Mouse (Mus musculus): ENCODE measurements around the gene Epyc.

GRCm38 (mm10) chr10:97717233-97717632 is 73.4 kb downstream of the Epyc start:
- TF ChIP-seq CTCF (IDR thresholded peaks at IDR 0.05; ENCODE audit: low read depth, low read length) (no peak), POLR2A (IDR thresholded peaks at IDR 0.05; ENCODE audit: extremely low read depth, insufficient read depth, low read length) (no peak)
